Mouse (Mus musculus): ENCODE measurements around the gene Cplx1. TPM values are rescaled to one million over a fixed set of nuclear protein-coding genes. Genes with fewer than 3 reads are reported as not detected.

The Cplx1 gene
- polyA plus RNA-seq (2015; fragmentation: Nextera tagmentation; extraction: Ambion mirVana) = not detected in 2 replicates

DNA sequence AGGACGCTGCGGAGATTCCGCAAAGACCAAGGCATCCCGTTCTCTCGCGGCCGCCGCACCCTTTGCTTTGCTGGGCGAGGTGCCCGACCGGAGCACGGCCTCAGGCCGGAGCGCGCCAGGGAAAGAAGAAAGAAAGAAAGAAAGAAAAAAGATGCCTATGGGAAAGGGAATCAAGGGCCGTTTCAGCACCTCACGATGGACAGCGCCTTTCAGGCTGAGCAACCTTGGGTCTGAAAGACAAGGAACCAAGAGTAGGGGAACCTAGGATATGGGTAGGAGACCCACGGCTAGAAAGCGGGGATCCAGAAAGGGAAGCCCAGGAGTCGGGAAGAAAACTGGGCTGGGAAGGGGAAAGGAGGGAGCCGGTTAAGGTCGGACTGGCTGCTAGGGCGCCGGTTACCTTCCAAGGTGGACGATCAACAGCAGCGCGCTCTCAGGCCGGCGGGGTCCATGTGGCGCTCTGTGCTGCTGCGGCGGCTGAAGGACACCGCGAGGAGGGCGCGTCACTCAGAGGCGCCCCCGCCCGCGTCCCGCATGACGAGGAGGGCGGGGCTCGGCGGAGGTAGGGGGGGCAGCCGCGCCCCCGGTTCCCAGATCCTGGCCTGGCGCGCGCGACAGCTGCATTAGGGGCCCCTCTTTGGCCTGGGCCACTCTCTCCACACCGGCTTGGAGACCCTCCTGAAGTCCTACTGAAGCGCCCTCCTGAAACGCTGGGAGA, at the start of gene Cplx1:
TSS of gene Cplx1 (minus strand) at position 536 of the 718 bp plus-strand sequence.
- no peak for TF ChIP-seq CTCF (IDR thresholded peaks at IDR 0.05; ENCODE audit: low read depth)
- no peak for TF ChIP-seq EP300 (IDR thresholded peaks at IDR 0.05; ENCODE audit: low read depth)
- no peaks in the 10 kb centered on the region for H3K9me3 ChIP-seq (ENCODE audit: low read length)
- no peak within 1 kb of the TSS for H3K4me2 ChIP-seq (ENCODE audit: low read depth, low read length)
- no peak within 1 kb of the TSS for H3K4me3 ChIP-seq (ENCODE audit: low read depth, low read length)
- H3K4me1 ChIP-seq (ENCODE audit: insufficient read depth) = peaks cover 4% of the 10 kb centered on the region
- DNase-seq (peak; percentile 67), ATAC-seq (no peak)
- no peaks in the 10 kb centered on the region for H3K36me3 ChIP-seq (replicated peaks; ENCODE audit: insufficient read depth, low read length)
- H3K9ac ChIP-seq (replicated peaks) = no peak within 1 kb of the TSS
- H3K27ac ChIP-seq (ENCODE audit: low read depth) = no peak within 1 kb of the TSS
- peaks cover 25% of the 10 kb centered on the region for H3K27me3 ChIP-seq (ENCODE audit: insufficient read depth, low read length)
- WGBS (ENCODE audit: insufficient replicate concordance) = 3% methylated on average over 46 of the region's 56 CpGs

DNA sequence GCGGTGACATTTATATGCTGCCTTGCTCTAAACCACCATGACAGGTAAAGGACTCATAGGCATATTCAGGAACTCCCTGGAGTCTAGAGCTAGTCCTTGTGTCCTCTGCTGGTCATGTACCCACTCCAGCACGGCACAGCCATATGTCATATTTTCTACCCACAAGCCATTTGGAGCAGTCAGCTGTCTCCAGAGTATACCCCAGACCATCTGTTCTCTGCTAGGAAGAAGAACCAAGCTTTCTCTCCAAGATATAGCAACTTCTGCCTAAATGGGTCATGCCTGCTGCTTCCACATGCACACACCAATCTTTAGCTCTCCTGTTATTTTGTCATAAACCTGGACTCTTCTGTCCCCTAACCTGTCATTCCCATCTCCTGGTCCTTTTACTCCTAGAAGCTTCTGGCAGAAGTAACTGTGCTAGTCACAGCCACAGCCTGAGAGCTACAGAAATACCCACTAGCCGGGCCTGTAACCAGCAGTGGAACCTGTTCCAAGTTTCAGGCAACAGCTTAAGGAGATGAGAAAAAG, 31.6 kb upstream of the Cplx1 start:
- peaks cover 73% of the 10 kb centered on the region for H3K36me3 ChIP-seq (replicated peaks; ENCODE audit: insufficient read depth, low read length)
- H3K4me2 ChIP-seq (ENCODE audit: low read depth, low read length) = no peak overlapping the region
- no peak overlapping the region for H3K27ac ChIP-seq (ENCODE audit: low read depth)
- H3K9ac ChIP-seq (replicated peaks) = no peak overlapping the region
- no peaks in the 10 kb centered on the region for H3K9me3 ChIP-seq (ENCODE audit: low read length)
- H3K27me3 ChIP-seq (ENCODE audit: insufficient read depth, low read length) = no peaks in the 10 kb centered on the region
- no peak for ATAC-seq
- no peak for DNase-seq
- H3K4me3 ChIP-seq (ENCODE audit: low read depth, low read length) = no peak overlapping the region
- WGBS (ENCODE audit: insufficient replicate concordance) = 87% methylated on average over 3 of the region's 3 CpGs
- TF ChIP-seq CTCF (IDR thresholded peaks at IDR 0.05; ENCODE audit: low read depth) = no peak
- no peak for TF ChIP-seq EP300 (IDR thresholded peaks at IDR 0.05; ENCODE audit: low read depth)
- H3K4me1 ChIP-seq (ENCODE audit: insufficient read depth) = no peaks in the 10 kb centered on the region

- H3K36me3 ChIP-seq (replicated peaks; ENCODE audit: insufficient read depth, low read length) = peaks cover 86% of the 10 kb centered on the region
- no peak overlapping the region for H3K4me2 ChIP-seq (ENCODE audit: low read depth, low read length)
- 91% methylated on average over 6 of the region's 6 CpGs for WGBS (ENCODE audit: insufficient replicate concordance)
- H3K9me3 ChIP-seq (ENCODE audit: low read length) = no peaks in the 10 kb centered on the region
- DNase-seq (no peak), ATAC-seq (no peak)
- TF ChIP-seq CTCF (IDR thresholded peaks at IDR 0.05; ENCODE audit: low read depth) (no peak), EP300 (IDR thresholded peaks at IDR 0.05; ENCODE audit: low read depth) (no peak)
- H3K4me1 ChIP-seq (ENCODE audit: insufficient read depth) = no peaks in the 10 kb centered on the region
- no peaks in the 10 kb centered on the region for H3K27me3 ChIP-seq (ENCODE audit: insufficient read depth, low read length)
- H3K4me3 ChIP-seq (ENCODE audit: low read depth, low read length) = no peak overlapping the region
- H3K27ac ChIP-seq (ENCODE audit: low read depth) = no peak overlapping the region
- no peak overlapping the region for H3K9ac ChIP-seq (replicated peaks)
Measured at GRCm38 (mm10) chr5:108573054-108573453, 23.2 kb upstream of the Cplx1 start.

DNA sequence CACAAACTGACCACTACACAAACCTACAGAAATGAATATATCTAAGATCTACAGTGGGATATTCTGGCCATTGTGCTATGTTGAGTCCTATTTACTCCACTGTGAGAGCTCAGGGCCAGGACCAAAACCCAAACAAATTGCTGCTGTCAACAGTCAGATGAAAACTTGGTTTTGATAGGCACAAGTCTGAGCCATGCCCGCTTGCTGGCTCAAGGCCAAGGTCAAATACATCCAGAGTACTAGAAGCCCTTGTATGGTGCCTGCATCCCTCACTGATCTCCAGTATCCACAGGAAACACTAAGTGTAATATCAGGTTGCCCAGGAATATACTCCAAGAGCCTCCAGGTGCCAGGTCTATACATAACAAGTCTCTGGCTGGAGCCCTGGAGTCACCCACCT, 21.2 kb upstream of the Cplx1 start:
- Histone ChIP-seq H3K4me2 (ENCODE audit: low read depth, low read length) (no peak overlapping the region), H3K36me3 (replicated peaks; ENCODE audit: insufficient read depth, low read length) (peaks cover 77% of the 10 kb centered on the region), H3K4me3 (ENCODE audit: low read depth, low read length) (no peak overlapping the region), H3K4me1 (ENCODE audit: insufficient read depth) (no peaks in the 10 kb centered on the region), H3K27me3 (ENCODE audit: insufficient read depth, low read length) (no peaks in the 10 kb centered on the region), H3K9me3 (ENCODE audit: low read length) (no peaks in the 10 kb centered on the region), H3K27ac (ENCODE audit: low read depth) (no peak overlapping the region), H3K9ac (replicated peaks) (no peak overlapping the region)
- DNase-seq (no peak), ATAC-seq (no peak)
- WGBS (ENCODE audit: insufficient replicate concordance) = 75% methylated on average over 1 of the region's 1 CpGs
- TF ChIP-seq CTCF (IDR thresholded peaks at IDR 0.05; ENCODE audit: low read depth) = no peak
- no peak for TF ChIP-seq EP300 (IDR thresholded peaks at IDR 0.05; ENCODE audit: low read depth)

DNA sequence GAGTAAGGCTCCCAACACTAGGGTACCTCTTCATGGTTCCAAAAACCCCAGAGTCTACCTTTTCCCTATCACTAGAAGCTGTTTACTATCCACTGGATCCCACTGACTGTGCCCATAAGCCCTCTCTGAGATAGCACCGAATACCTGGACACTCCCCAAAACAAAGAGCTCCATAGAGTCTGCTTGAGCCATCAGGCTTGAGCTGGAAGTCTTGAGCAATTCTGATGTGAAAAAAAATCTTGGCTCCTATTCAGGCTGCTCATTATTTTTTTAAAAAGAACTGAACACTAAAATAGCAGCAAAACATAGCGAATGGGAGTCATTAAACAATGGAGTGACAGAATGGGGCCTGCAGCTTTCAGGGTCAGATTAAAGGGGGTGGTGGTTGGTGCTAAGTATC, 17.3 kb upstream of the Cplx1 start:
- peaks cover 46% of the 10 kb centered on the region for H3K36me3 ChIP-seq (replicated peaks; ENCODE audit: insufficient read depth, low read length)
- DNase-seq (no peak), ATAC-seq (no peak)
- H3K27me3 ChIP-seq (ENCODE audit: insufficient read depth, low read length) = no peaks in the 10 kb centered on the region
- no peak overlapping the region for H3K4me3 ChIP-seq (ENCODE audit: low read depth, low read length)
- no peaks in the 10 kb centered on the region for H3K4me1 ChIP-seq (ENCODE audit: insufficient read depth)
- 87% methylated on average over 2 of the region's 2 CpGs for WGBS (ENCODE audit: insufficient replicate concordance)
- TF ChIP-seq CTCF (IDR thresholded peaks at IDR 0.05; ENCODE audit: low read depth) (no peak), EP300 (IDR thresholded peaks at IDR 0.05; ENCODE audit: low read depth) (no peak)
- no peak overlapping the region for H3K9ac ChIP-seq (replicated peaks)
- H3K27ac ChIP-seq (ENCODE audit: low read depth) = no peak overlapping the region
- no peaks in the 10 kb centered on the region for H3K9me3 ChIP-seq (ENCODE audit: low read length)
- no peak overlapping the region for H3K4me2 ChIP-seq (ENCODE audit: low read depth, low read length)

GRCm38 (mm10) chr5:108566523-108566922, 16.7 kb upstream of the Cplx1 start:
- 69% methylated on average over 4 of the region's 4 CpGs for WGBS (ENCODE audit: insufficient replicate concordance)
- H3K27ac ChIP-seq (ENCODE audit: low read depth) = no peak overlapping the region
- ATAC-seq (no peak), DNase-seq (no peak)
- H3K4me1 ChIP-seq (ENCODE audit: insufficient read depth) = no peaks in the 10 kb centered on the region
- TF ChIP-seq CTCF (IDR thresholded peaks at IDR 0.05; ENCODE audit: low read depth) (no peak), EP300 (IDR thresholded peaks at IDR 0.05; ENCODE audit: low read depth) (no peak)
- no peaks in the 10 kb centered on the region for H3K9me3 ChIP-seq (ENCODE audit: low read length)
- no peak overlapping the region for H3K4me2 ChIP-seq (ENCODE audit: low read depth, low read length)
- no peak overlapping the region for H3K4me3 ChIP-seq (ENCODE audit: low read depth, low read length)
- no peak overlapping the region for H3K9ac ChIP-seq (replicated peaks)
- H3K27me3 ChIP-seq (ENCODE audit: insufficient read depth, low read length) = no peaks in the 10 kb centered on the region
- H3K36me3 ChIP-seq (replicated peaks; ENCODE audit: insufficient read depth, low read length) = peaks cover 40% of the 10 kb centered on the region
